Mouse (Mus musculus): ENCODE results near the gene Gm5678.
A peak's percentile ranks its signal among the peaks of the same experiment; 100 is the strongest.

Gm5678 gene

GRCm38 (mm10) chr16:93627761-93628400 is at the start of gene Gm5678:
Gene Gm5678, plus strand, starts transcription at chr16:93628097.
- no peak for DNase-seq (ENCODE audit: low read depth in 2 of 2, low spot score in 2 of 2)

DNA sequence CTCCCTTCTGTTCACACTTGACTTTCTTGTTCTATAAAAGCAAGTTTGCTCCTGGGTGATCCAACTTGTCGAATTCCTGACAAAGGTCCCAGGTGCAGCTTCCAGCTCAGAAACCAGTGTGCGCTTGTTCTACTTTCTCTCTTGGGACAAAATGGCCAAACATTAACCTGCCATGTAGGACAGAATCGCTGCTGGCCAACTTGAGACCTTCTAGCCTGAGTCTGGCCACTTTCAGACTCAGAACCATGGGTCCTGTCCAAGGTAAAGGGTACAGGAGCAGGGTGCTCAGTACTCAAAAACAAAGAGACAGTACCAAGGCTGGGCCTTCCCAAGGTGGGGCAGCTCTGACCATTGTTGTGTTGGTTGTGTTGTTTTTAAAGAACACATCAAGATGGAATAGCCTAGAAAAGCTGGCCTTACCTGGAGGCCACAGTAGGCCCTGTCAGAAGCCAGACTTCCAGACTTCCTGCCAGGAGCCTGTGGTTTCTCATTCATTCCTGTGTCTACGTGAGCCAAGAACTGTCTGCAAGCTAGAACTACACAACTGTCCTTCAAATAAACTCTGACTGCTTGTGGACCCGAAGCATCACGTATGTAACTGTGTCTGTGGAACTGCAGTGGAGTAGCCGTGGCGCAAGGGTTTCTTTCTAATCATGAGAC is 49.4 kb upstream of the Gm5678 start:
- no peak for DNase-seq (ENCODE audit: low read depth in 2 of 2, low spot score in 2 of 2)

- no peak for DNase-seq (ENCODE audit: low read depth in 2 of 2, low spot score in 2 of 2)
Measured at GRCm38 (mm10) chr16:93581125-93581524, 46.8 kb upstream of the Gm5678 start.

GRCm38 (mm10) chr16:93584976-93585702 is 42.8 kb upstream of the Gm5678 start:
- no peak for DNase-seq (ENCODE audit: low read depth in 2 of 2, low spot score in 2 of 2)

DNA sequence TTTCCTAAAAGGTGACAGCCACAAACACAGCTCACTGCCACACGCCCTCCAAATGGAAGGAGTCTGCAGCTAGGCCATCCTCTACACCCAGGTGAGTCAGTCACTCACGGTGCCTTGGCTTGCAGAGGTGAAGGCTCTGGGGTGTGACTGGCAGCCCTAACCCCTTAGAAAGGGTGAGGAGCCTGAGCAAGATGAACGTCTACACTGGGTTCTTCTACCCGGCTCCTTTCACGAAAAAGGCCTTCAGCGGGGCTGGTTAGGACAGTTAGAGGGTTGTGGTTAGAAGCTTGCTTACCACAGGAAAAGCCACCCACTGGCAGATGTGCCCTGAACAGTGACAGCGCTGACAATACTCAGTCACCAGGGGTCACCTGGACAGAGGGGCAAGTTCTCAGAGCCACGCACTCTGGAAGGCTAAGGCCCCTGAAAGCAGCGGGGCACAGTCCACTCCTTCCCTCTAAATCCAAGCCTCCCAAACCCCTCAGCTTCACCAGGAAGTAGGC is 42.1 kb upstream of the Gm5678 start:
- DNase-seq (ENCODE audit: low read depth in 2 of 2, low spot score in 2 of 2), result no peak

DNA sequence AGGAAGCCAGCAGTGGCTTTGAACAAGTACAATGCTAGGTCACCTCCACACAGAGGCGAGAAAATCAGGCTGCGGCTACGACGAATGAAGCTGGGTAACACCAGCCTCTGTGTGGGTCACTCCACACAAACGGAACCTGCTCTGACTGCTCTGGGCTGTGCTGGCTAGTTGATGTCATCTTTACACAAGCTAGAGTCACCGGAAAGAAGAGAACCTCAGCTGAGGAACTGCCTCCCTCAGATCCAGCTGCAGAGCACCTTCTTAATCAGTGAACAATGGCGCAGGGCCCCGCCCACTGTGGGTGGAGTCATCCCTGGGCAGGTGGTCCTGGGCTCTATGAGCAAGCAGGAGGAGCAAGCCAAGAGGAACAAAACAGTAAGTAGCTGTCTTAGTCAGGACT is 41.5 kb upstream of the Gm5678 start:
- DNase-seq (ENCODE audit: low read depth in 2 of 2, low spot score in 2 of 2), result peak in 1 of 2 experiments; percentile 15

- DNase-seq (ENCODE audit: low read depth in 2 of 2, low spot score in 2 of 2), result no peak
Measured at GRCm38 (mm10) chr16:93588281-93588680, 39.6 kb upstream of the Gm5678 start.

GRCm38 (mm10) chr16:93590915-93591314 is 37.0 kb upstream of the Gm5678 start:
- DNase-seq (ENCODE audit: low read depth in 2 of 2, low spot score in 2 of 2), result no peak

- no peak for DNase-seq (ENCODE audit: low read depth in 2 of 2, low spot score in 2 of 2)
Measured at GRCm38 (mm10) chr16:93591450-93592430, 36.2 kb upstream of the Gm5678 start.

GRCm38 (mm10) chr16:93592711-93593110 is 35.2 kb upstream of the Gm5678 start:
- DNase-seq (ENCODE audit: low read depth in 2 of 2, low spot score in 2 of 2), result no peak

DNA sequence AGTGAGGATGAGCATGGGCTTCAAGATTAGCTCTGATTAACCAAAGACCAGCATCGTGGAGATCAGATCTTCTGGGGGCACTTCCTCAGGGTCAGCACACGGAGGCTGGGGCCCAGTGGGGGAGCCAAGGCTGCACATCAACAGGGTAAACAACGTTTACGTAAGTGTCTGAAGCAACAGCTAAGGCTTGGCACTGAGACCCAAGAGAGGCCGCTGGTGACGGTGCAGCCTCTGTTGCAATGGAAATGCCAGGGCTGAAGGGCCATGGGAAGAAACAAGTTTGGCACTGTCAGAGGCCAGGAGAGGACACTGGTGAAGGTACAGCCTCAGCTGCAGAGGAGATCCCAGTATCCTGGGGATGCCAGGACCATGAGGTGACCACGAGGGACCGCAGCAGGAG is 34.5 kb upstream of the Gm5678 start:
- no peak for DNase-seq (ENCODE audit: low read depth in 2 of 2, low spot score in 2 of 2)

- DNase-seq (ENCODE audit: low read depth in 2 of 2, low spot score in 2 of 2), result no peak
Measured at GRCm38 (mm10) chr16:93594448-93594847, 33.4 kb upstream of the Gm5678 start.

DNA sequence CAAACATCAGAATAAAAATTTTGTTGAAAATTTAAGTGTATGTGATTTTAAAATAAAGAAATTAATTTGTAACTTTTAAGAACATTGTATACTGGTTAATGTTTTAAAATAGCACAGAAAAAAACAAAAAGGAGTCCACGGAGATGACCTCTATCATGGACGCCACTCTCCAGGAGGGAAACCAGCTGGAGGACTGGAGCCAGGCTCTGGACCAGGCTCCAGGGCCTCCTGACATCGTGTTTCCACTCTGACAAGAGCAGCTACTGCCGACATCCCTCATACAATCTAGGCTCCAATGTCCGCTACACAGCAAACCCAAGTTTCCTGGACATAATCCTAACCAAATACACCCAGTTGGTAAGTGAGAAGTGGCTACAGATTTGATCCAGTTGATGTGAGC is 32.1 kb upstream of the Gm5678 start:
- DNase-seq (ENCODE audit: low read depth in 2 of 2, low spot score in 2 of 2), result no peak

GRCm38 (mm10) chr16:93596807-93597206 is 31.1 kb upstream of the Gm5678 start:
- no peak for DNase-seq (ENCODE audit: low read depth in 2 of 2, low spot score in 2 of 2)

- no peak for DNase-seq (ENCODE audit: low read depth in 2 of 2, low spot score in 2 of 2)
Measured at GRCm38 (mm10) chr16:93597551-93597950, 30.3 kb upstream of the Gm5678 start.

- no peak for DNase-seq (ENCODE audit: low read depth in 2 of 2, low spot score in 2 of 2)
Measured at GRCm38 (mm10) chr16:93599461-93599860, 28.4 kb upstream of the Gm5678 start.

DNA sequence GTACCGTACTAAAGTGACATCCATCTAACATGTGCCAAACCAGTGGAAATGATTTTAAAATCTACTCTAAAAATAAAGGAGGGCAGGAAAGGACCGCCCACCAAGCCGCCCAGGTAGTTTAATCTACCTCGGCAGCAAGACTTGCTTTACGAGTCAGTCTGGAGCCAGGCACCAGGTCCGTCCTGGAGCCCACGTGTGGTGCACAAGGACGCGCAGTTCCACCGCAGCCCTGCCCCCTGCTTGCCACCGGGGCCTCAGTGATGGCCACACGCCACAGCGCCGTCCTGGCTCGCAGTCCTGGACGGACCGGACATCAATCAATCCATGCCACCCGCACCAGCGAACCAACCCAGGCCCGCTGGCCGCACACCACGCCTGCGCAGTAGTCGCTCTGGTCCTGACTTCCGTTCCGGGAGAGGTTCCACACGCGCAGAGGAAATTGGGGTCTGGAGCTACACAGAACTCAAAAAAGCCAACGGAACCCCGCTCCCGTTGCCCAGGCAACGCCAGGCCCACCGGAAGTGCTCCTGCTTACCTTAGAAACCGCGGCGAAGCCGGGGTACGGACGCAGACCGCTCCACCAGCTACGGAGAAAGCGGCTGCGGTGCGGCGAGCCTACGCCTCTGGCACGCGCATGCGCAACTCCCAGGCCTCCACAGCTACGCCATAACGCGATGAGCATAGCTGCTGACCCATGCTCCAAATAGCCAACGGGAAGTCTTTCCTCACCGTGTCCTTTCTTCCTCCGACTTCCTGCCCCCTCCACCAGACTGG is 24.3 kb upstream of the Gm5678 start, which contains the start of gene Setd4:
Gene Setd4, minus strand, starts transcription at position 625 of the 774 bp plus-strand sequence.
- peak; percentile 63 to 68 for DNase-seq (ENCODE audit: low read depth in 2 of 2, low spot score in 2 of 2)

DNA sequence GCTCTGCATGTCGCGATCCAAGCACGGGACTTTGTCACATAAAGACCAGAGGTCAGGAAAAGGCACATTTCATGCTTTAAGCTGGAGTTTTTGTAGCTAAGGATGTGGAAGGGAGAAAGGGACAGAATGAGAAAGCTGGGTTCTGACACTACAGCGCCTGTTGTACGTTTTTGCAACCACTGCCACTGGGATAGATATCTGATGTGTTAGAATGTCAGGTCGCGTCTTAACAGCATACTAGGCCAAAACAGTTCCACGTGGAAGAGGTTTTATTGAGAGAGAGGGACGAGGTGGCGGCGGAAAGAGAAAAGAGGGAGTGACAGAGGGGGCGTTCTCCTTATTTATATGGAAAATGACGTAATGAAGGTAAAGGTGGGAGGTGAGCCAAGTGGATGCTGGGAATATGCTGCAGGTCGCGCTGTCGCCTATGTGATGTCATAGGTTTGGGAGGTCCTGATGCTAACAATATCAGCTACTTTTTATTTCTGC is 23.4 kb upstream of the Gm5678 start:
- DNase-seq (ENCODE audit: low read depth in 2 of 2, low spot score in 2 of 2), result no peak

- no peak for DNase-seq (ENCODE audit: low read depth in 2 of 2, low spot score in 2 of 2)
Measured at GRCm38 (mm10) chr16:93605553-93605952, 22.3 kb upstream of the Gm5678 start, which contains the start of gene Cbr1. Gene Cbr1, plus strand, starts transcription at chr16:93605853.

- no peak for DNase-seq (ENCODE audit: low read depth in 2 of 2, low spot score in 2 of 2)
Measured at GRCm38 (mm10) chr16:93606146-93606545, 21.8 kb upstream of the Gm5678 start.
